ENCODE assay signal across 8 mouse cellular contexts in genomic region chr8:115597226-115597953, GRCm38 (mm10).
A peak's percentile ranks its signal among the peaks of the same experiment; 100 is the strongest.
DNase-seq lines count a peak whose midpoint lies in the region; ATAC-seq lines count a peak whose summit lies in the region.

No protein-coding gene starts in this region.

- H3K4me1 ChIP-seq in neural tube, embryonic 15.5 days: peaks cover 8% of the 10 kb centered on the region

- 0 out of 2 replicates have a peak overlapping the region, but pooled peaks have one; percentile 1 for H3K4me2 ChIP-seq in neural tube, embryonic 15.5 days

- no peak for ATAC-seq in neural tube, embryonic 15.5 days (ENCODE audit: low FRiP score)

- intact Hi-C loops in heart, postnatal 25 days (cut with DNase I): no loop called here
- intact Hi-C loops in heart, postnatal 36 days (cut with DNase I): no loop called here

- H3K27me3 ChIP-seq in neural tube, embryonic 15.5 days (replicated peaks): no peaks in the 10 kb centered on the region

- 48% methylated on average over 10 of the region's 10 CpGs for WGBS in neural tube, embryonic 15.5 days

- peak; percentile 96 for DNase-seq in heart, adult 11 months
- DNase-seq in heart, postnatal 25 days (ENCODE audit: low spot score): no peak
- DNase-seq in urinary bladder, postnatal 14 days (ENCODE audit: low spot score): peak; percentile 20
- DNase-seq in urinary bladder, postnatal 10 days (ENCODE audit: low spot score): no peak
- DNase-seq in heart, postnatal 36 days: peak; percentile 35 to 37
- no peak for DNase-seq in spleen, postnatal 14 days (ENCODE audit: low spot score in 2 of 2)
- DNase-seq in yolk sac, embryonic 10.5 days (ENCODE audit: low spot score): no peak

- H3K9ac ChIP-seq in neural tube, embryonic 15.5 days (replicated peaks): no peak overlapping the region

- H3K36me3 ChIP-seq in neural tube, embryonic 15.5 days: no peaks in the 10 kb centered on the region

- H3K9me3 ChIP-seq in neural tube, embryonic 15.5 days (replicated peaks): no peaks in the 10 kb centered on the region

- no peak overlapping the region for H3K27ac ChIP-seq in neural tube, embryonic 15.5 days (replicated peaks)

- no peak overlapping the region for H3K4me3 ChIP-seq in neural tube, embryonic 15.5 days (replicated peaks)

Comparison
In these comparisons a context has a peak if more than half of its experiments do, and no peak if none do; other contexts are left out.
1. DNase-seq: peak in heart, adult 11 months (single experiment), urinary bladder, postnatal 14 days (single experiment) and heart, postnatal 36 days (2 of 2); none in heart, postnatal 25 days (single experiment), urinary bladder, postnatal 10 days (single experiment), spleen, postnatal 14 days (0 of 2) and yolk sac, embryonic 10.5 days (single experiment).